Mouse (Mus musculus) urinary bladder, adult 2 months (tissue): ENCODE results near the gene Gpr146. TPM values are rescaled to one million over a fixed set of nuclear protein-coding genes. Genes with fewer than 3 reads are reported as not detected.
A peak's percentile ranks its signal among the peaks of the same experiment; 100 is the strongest.

Experiments used
- DNase-seq: peaks from one replicate; pipeline ENCODE4 v3.0.0; 2022; ENCODE audit warnings: low spot score
- polyA plus RNA-seq: library from polyadenylated mRNA; depleted of rRNA; stranded (reverse); fragments of >200 nt; gene quantifications from 2 replicates; pipeline ENCODE4 v1.2.3, GENCODE M21; 2012

Gpr146 gene
- polyA plus RNA-seq, 1 experiment = 16.4 TPM

- DNase-seq = no peak
Observed at GRCm38 (mm10) chr5:139399991-139400390, 22.5 kb downstream of the Gpr146 start.

GRCm38 (mm10) chr5:139402106-139402505 lies 24.6 kb downstream of the Gpr146 start:
- no peak for DNase-seq

- DNase-seq = no peak
Observed at GRCm38 (mm10) chr5:139403692-139404260, 26.3 kb downstream of the Gpr146 start.

GRCm38 (mm10) chr5:139404801-139405401 lies 27.4 kb downstream of the Gpr146 start, which contains the start of gene C130050O18Rik:
C130050O18Rik (plus strand) TSS chr5:139405280.
- no peak for DNase-seq

GRCm38 (mm10) chr5:139405478-139405877 lies 28.0 kb downstream of the Gpr146 start:
- DNase-seq = no peak

- no peak for DNase-seq
Observed at GRCm38 (mm10) chr5:139405953-139406352, 28.5 kb downstream of the Gpr146 start.

GRCm38 (mm10) chr5:139407121-139407885 lies 29.8 kb downstream of the Gpr146 start:
- no peak for DNase-seq

GRCm38 (mm10) chr5:139408511-139408910 lies 31.0 kb downstream of the Gpr146 start:
- no peak for DNase-seq

GRCm38 (mm10) chr5:139409412-139409811 lies 31.9 kb downstream of the Gpr146 start:
- peak; percentile 45 for DNase-seq

- no peak for DNase-seq
Observed at GRCm38 (mm10) chr5:139410056-139410455, 32.6 kb downstream of the Gpr146 start.

GRCm38 (mm10) chr5:139411117-139411516 lies 33.6 kb downstream of the Gpr146 start:
- no peak for DNase-seq

- DNase-seq = no peak
Observed at GRCm38 (mm10) chr5:139411665-139412314, 34.3 kb downstream of the Gpr146 start.

GRCm38 (mm10) chr5:139413545-139413944 lies 36.0 kb downstream of the Gpr146 start:
- no peak for DNase-seq

GRCm38 (mm10) chr5:139415001-139415400 lies 37.5 kb downstream of the Gpr146 start:
- no peak for DNase-seq

- no peak for DNase-seq
Observed at GRCm38 (mm10) chr5:139416942-139417341, 39.4 kb downstream of the Gpr146 start.

- DNase-seq = no peak
Observed at GRCm38 (mm10) chr5:139417480-139417879, 40.0 kb downstream of the Gpr146 start.

GRCm38 (mm10) chr5:139418110-139418509 lies 40.6 kb downstream of the Gpr146 start:
- DNase-seq = no peak

- DNase-seq = no peak
Observed at GRCm38 (mm10) chr5:139418633-139419032, 41.1 kb downstream of the Gpr146 start.

- no peak for DNase-seq
Observed at GRCm38 (mm10) chr5:139423026-139423865, 45.7 kb downstream of the Gpr146 start, which contains the start of gene Gper1. Gper1 (plus strand) TSS chr5:139423151.

- no peak for DNase-seq
Observed at GRCm38 (mm10) chr5:139425198-139425597, 47.7 kb downstream of the Gpr146 start.

GRCm38 (mm10) chr5:139427001-139427400 lies 49.5 kb downstream of the Gpr146 start:
- DNase-seq = no peak
